ENCODE assay signal across 1 mouse cellular context in the genomic region with DNA sequence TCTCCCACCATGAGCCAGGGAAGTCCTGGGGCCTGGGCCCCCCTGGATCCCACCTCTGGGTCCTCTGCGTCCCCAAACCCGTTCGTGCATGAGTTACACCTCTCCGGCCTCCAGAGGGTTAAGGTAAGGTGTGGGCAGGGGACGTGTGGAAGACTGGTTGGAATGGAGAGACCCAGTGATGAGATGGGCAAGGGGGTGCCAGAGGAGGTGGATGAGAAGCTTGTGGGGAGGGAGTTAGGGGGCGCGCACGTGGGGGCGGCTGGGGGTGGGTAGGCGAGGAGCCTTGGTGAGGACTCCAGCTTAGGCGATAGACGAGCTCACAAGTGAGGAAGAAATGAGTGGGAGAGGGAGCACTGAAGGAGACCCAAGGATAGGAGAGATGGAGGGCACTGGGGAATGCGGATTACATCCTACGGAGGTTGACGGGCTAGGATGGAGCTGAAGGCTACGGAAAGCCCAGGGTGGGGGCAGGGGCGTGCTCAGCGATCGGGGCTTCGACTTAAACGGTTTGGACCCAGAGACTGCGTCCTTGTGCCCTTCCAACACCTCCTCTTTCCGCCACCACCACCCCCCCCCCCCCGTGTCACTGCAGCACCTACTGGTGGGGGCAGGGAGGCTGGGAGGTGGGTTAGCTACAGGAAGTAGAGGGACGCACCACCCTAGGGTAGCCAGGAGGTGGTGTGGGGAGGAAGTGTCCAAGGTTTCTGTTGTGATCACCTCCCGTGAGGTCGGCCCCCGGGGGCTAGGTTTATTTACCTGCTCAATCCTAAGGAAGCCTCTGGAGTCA.
A peak's percentile ranks its signal among the peaks of the same experiment; 100 is the strongest.
TF ChIP-seq lines count a peak whose summit lies in the region.

No protein-coding gene starts in this region.

TF ChIP-seq in CH12.LX, 34 proteins besides CTCF, POLR2A, EP300 and RAD21 (continued from another document):
- TF ChIP-seq E2F4 (IDR thresholded peaks at IDR 0.05; ENCODE audit: insufficient replicate concordance, low read depth, low read length) (no peak), BHLHE40 (IDR thresholded peaks at IDR 0.05; ENCODE audit: low read depth, low read length) (peak; percentile 38; the same call in 1 of the 2 replicates), MAX (IDR thresholded peaks at IDR 0.05; ENCODE audit: low read length) (no peak), JUND (conservative IDR thresholded peaks at IDR 0.05; ENCODE audit: low read depth, low read length) (no peak), ZKSCAN1 (IDR thresholded peaks at IDR 0.05; ENCODE audit: borderline replicate concordance, low read depth, low read length) (no peak), ETS1 (conservative IDR thresholded peaks at IDR 0.05; ENCODE audit: low read depth, low read length) (no peak), MEF2A (IDR thresholded peaks at IDR 0.05; ENCODE audit: borderline replicate concordance, low read depth, low read length) (no peak), SMC3 (IDR thresholded peaks at IDR 0.05; ENCODE audit: low read depth, low read length) (peak; percentile 12), MYC (IDR thresholded peaks at IDR 0.05; ENCODE audit: low read depth, low read length) (no peak), RCOR1 (conservative IDR thresholded peaks at IDR 0.05; ENCODE audit: low read depth, low read length) (no peak), KAT2A (IDR thresholded peaks at IDR 0.05; ENCODE audit: insufficient replicate concordance, low read length) (no peak), ZNF384 (IDR thresholded peaks at IDR 0.05; ENCODE audit: low read depth, low read length) (no peak), ELF1 (IDR thresholded peaks at IDR 0.05; ENCODE audit: low read depth, low read length) (peak; percentile 67), TBP (conservative IDR thresholded peaks at IDR 0.05; ENCODE audit: low read depth, low read length) (no peak), POLR2AphosphoS2 (IDR thresholded peaks at IDR 0.05; ENCODE audit: low read depth, low read length) (no peak), UBTF (IDR thresholded peaks at IDR 0.05; ENCODE audit: low read depth, low read length) (no peak), MAZ (IDR thresholded peaks at IDR 0.05; ENCODE audit: low read depth, low read length) (peak; percentile 28; the same call in 1 of the 2 replicates), SIN3A (IDR thresholded peaks at IDR 0.05; ENCODE audit: low read length) (no peak; the same call in 1 of the 2 replicates), CHD2 (IDR thresholded peaks at IDR 0.05; ENCODE audit: low read length) (no peak), CHD1 (IDR thresholded peaks at IDR 0.05; ENCODE audit: low read depth, low read length) (no peak), NRF1 (IDR thresholded peaks at IDR 0.05; ENCODE audit: low read depth, low read length) (no peak), ZMIZ1 (IDR thresholded peaks at IDR 0.05; ENCODE audit: low read depth, low read length) (no peak; the same call in 1 of the 2 replicates), JUN (IDR thresholded peaks at IDR 0.05; ENCODE audit: insufficient read depth, low read depth, low read length) (no peak), HCFC1 (IDR thresholded peaks at IDR 0.05; ENCODE audit: low read depth, low read length) (peak; percentile 11; the same call in 1 of the 2 replicates), IRF4 (IDR thresholded peaks at IDR 0.05; ENCODE audit: low read depth, low read length) (no peak), MXI1 (IDR thresholded peaks at IDR 0.05; ENCODE audit: low read depth, low read length) (no peak; the same call in 1 of the 2 replicates)
